18 mouse cellular contexts compared by ENCODE assay signal in genomic region chr10:111900723-111901716, GRCm38 (mm10).
DNase-seq lines count a peak whose midpoint lies in the region; ATAC-seq and TF ChIP-seq lines count a peak whose summit lies in the region.
"Had no signal": no experiment of that assay in that cellular context is flagged by ENCODE, and none has a peak within 500 bp of the region (broad histone marks: within the 10 kb centered on the region; RNA-seq: fewer than 3 reads in every experiment).

No protein-coding gene starts in this region.

- H3K4me1 ChIP-seq in midbrain, embryonic 13.5 days (replicated peaks), result peaks cover 14% of the 10 kb centered on the region
- H3K4me1 ChIP-seq in midbrain, embryonic 11.5 days (ENCODE audit: control insufficient read depth, insufficient read depth, low read length), result no peaks in the 10 kb centered on the region
- peaks cover 7% of the 10 kb centered on the region; the same call in 1 of the 2 replicates for H3K4me1 ChIP-seq in forebrain, postnatal 0 days (ENCODE audit: insufficient read depth)
- H3K4me1 ChIP-seq in neural tube, embryonic 14.5 days (ENCODE audit: control insufficient read depth, insufficient read depth, low read length), result no peaks in the 10 kb centered on the region; the same call in 1 of the 2 replicates
- H3K4me1 ChIP-seq: intestine, embryonic 15.5 days had no signal

- DNase-seq in frontal cortex, postnatal 36 days (ENCODE audit: low spot score in 2 of 2), result peak; percentile 12 to 29
- DNase-seq in frontal cortex, postnatal 10 days (ENCODE audit: low spot score in 2 of 2), result no peak
- DNase-seq in midbrain, embryonic 11.5 days (ENCODE audit: low spot score, missing footprints), result no peak
- peak; percentile 68 for DNase-seq in forebrain, postnatal 0 days
- no peak for DNase-seq in kidney, adult 11 months
- DNase-seq: adrenal gland, postnatal 25 days; cerebellum, adult 11-12 months; embryo, embryonic 11 days; gastrocnemius, postnatal 10 days; kidney, postnatal 36 days; liver, postnatal 0 days had no signal

- H3K9me3 ChIP-seq in midbrain, embryonic 13.5 days, result no peaks in the 10 kb centered on the region
- no peaks in the 10 kb centered on the region for H3K9me3 ChIP-seq in midbrain, embryonic 11.5 days (ENCODE audit: control insufficient read depth, low read length)
- H3K9me3 ChIP-seq in forebrain, postnatal 0 days (ENCODE audit: low read length), result no peaks in the 10 kb centered on the region
- H3K9me3 ChIP-seq in neural tube, embryonic 14.5 days (ENCODE audit: control insufficient read depth, low read length), result no peaks in the 10 kb centered on the region
- H3K9me3 ChIP-seq: intestine, embryonic 15.5 days; limb, embryonic 13.5 days had no signal

- H3K27ac ChIP-seq in midbrain, embryonic 13.5 days, result peak overlapping the region; percentile 66
- no peak overlapping the region for H3K27ac ChIP-seq in midbrain, embryonic 11.5 days (ENCODE audit: low read depth, low read length)
- peak overlapping the region; percentile 66 for H3K27ac ChIP-seq in forebrain, postnatal 0 days (ENCODE audit: low read depth, low read length)
- peak overlapping the region; percentile 64 for H3K27ac ChIP-seq in neural tube, embryonic 14.5 days (ENCODE audit: low read depth, low read length)
- H3K27ac ChIP-seq: intestine, embryonic 15.5 days; left cerebral cortex, adult 2 months; limb, embryonic 13.5 days; macrophage had no signal

- no peak overlapping the region for H3K9ac ChIP-seq in midbrain, embryonic 13.5 days (replicated peaks)
- no peak overlapping the region for H3K9ac ChIP-seq in midbrain, embryonic 11.5 days (ENCODE audit: low read length)
- H3K9ac ChIP-seq in forebrain, postnatal 0 days, result peak overlapping the region; percentile 35; the same call in 1 of the 2 replicates
- H3K9ac ChIP-seq in neural tube, embryonic 14.5 days (replicated peaks; ENCODE audit: low read depth, low read length), result no peak overlapping the region
- H3K9ac ChIP-seq: intestine, embryonic 15.5 days; limb, embryonic 13.5 days; liver, postnatal 0 days had no signal

- 0 out of 2 replicates have a peak, but pooled peaks have one; percentile 14 for TF ChIP-seq CTCF in forebrain, postnatal 0 days (IDR thresholded peaks at IDR 0.05; ENCODE audit: low read depth)

- 56% methylated on average over 17 of the region's 17 CpGs for WGBS in midbrain, embryonic 13.5 days
- 78% methylated on average over 17 of the region's 17 CpGs for WGBS in midbrain, embryonic 11.5 days
- WGBS in forebrain, postnatal 0 days, result 25% methylated on average over 17 of the region's 17 CpGs
- WGBS in neural tube, embryonic 14.5 days, result 66% methylated on average over 17 of the region's 17 CpGs

- no peaks in the 10 kb centered on the region for H3K27me3 ChIP-seq in midbrain, embryonic 13.5 days
- no peaks in the 10 kb centered on the region for H3K27me3 ChIP-seq in midbrain, embryonic 11.5 days (ENCODE audit: control insufficient read depth, insufficient read depth, low read length)
- no peaks in the 10 kb centered on the region for H3K27me3 ChIP-seq in forebrain, postnatal 0 days (ENCODE audit: insufficient read depth, low read length)
- H3K27me3 ChIP-seq in neural tube, embryonic 14.5 days (ENCODE audit: control insufficient read depth, insufficient read depth, low read length), result no peaks in the 10 kb centered on the region
- H3K27me3 ChIP-seq: intestine, embryonic 15.5 days; limb, embryonic 13.5 days had no signal

- ATAC-seq in midbrain, embryonic 13.5 days, result peak; percentile 67
- no peak for ATAC-seq in midbrain, embryonic 11.5 days (ENCODE audit: low FRiP score)
- ATAC-seq in forebrain, postnatal 0 days, result peak; percentile 87
- ATAC-seq in neural tube, embryonic 14.5 days (ENCODE audit: low read depth), result no peak; the same call in 1 of the 2 replicates
- ATAC-seq: intestine, embryonic 15.5 days; liver, postnatal 0 days had no signal

- H3K36me3 ChIP-seq in midbrain, embryonic 13.5 days, result no peaks in the 10 kb centered on the region
- H3K36me3 ChIP-seq in midbrain, embryonic 11.5 days (ENCODE audit: control insufficient read depth, insufficient read depth, low read length), result no peaks in the 10 kb centered on the region
- H3K36me3 ChIP-seq in forebrain, postnatal 0 days (ENCODE audit: insufficient read depth), result no peaks in the 10 kb centered on the region
- no peaks in the 10 kb centered on the region for H3K36me3 ChIP-seq in neural tube, embryonic 14.5 days (ENCODE audit: control insufficient read depth, insufficient read depth, low read length)
- H3K36me3 ChIP-seq: intestine, embryonic 15.5 days; limb, embryonic 13.5 days had no signal

- H3K4me2 ChIP-seq in midbrain, embryonic 13.5 days (replicated peaks), result no peak overlapping the region; the same call in 1 of the 2 replicates
- H3K4me2 ChIP-seq in midbrain, embryonic 11.5 days, result no peak overlapping the region
- peak overlapping the region; percentile 35; the same call in 1 of the 2 replicates for H3K4me2 ChIP-seq in forebrain, postnatal 0 days (ENCODE audit: low read depth)
- H3K4me2 ChIP-seq in neural tube, embryonic 14.5 days (ENCODE audit: low read depth, low read length), result no peak overlapping the region
- H3K4me2 ChIP-seq: intestine, embryonic 15.5 days; limb, embryonic 13.5 days had no signal

- H3K4me3 ChIP-seq in midbrain, embryonic 13.5 days (replicated peaks), result no peak overlapping the region
- no peak overlapping the region for H3K4me3 ChIP-seq in midbrain, embryonic 11.5 days (ENCODE audit: low read depth, low read length)
- no peak overlapping the region; the same call in 1 of the 2 replicates for H3K4me3 ChIP-seq in forebrain, postnatal 0 days (ENCODE audit: low read depth, low read length)
- H3K4me3 ChIP-seq in neural tube, embryonic 14.5 days (ENCODE audit: low read depth, low read length), result no peak overlapping the region
- H3K4me3 ChIP-seq: intestine, embryonic 15.5 days; left cerebral cortex, adult 2 months; limb, embryonic 13.5 days; myocyte had no signal

Comparison
In these comparisons a context has a peak if more than half of its experiments do, and no peak if none do; other contexts are left out.
1. DNase-seq: peak in frontal cortex, postnatal 36 days (2 of 2) and forebrain, postnatal 0 days (single experiment); none in frontal cortex, postnatal 10 days (0 of 2), midbrain, embryonic 11.5 days (single experiment) and kidney, adult 11 months (single experiment).
2. ATAC-seq: peak in midbrain, embryonic 13.5 days (single experiment) and forebrain, postnatal 0 days (single experiment); none in midbrain, embryonic 11.5 days (single experiment) and neural tube, embryonic 14.5 days (single experiment).